Mouse (Mus musculus) spleen, postnatal 10 days (tissue): Measurements from ENCODE around the gene Dynlt1f.
"Not testable (repeated sequence)": the region's sequence is repeated elsewhere in the genome, so short reads cannot be mapped to it uniquely, and the experiment has no call there.

ENCODE experiments used
- DNase-seq, 2 experiments: peaks; one replicate each; pipeline ENCODE4 v3.0.0; 2021 to 2022; ENCODE audit warnings: low spot score in 2 of 2

The Dynlt1f gene

DNA sequence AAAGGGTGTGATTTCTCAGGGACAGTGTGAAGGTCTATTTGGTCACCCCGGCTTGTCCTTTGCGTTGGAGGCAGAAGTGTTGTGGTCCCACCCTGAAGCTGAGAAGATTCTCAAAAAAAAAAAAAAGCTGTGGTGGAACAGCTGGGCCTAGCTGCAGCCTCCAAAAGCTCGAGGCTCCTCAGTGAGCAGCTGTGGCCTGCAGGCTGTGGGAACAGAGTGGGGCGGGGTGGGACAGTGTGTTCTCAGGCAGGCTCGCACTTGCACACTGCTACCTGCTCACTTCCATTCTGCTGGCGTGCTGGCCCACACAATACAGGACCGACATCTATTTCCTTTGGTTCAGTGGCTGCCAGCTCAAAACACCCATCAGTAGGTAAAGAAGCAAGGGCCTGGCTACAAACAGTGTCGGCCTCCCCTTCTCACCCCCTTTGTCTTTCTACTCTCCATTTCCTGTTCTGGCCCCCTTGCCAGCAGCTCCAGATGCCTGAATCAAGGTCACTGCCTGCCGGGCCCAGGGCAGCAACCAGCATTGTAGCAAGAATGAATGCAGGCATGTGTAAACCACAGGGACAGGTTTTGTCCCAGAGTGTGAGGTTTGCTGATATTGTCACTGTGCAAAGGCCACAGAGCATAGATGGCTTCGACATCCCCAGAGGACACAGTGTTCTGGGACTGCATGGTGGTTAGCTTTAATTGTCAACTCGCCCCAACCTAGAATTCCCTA, 5.6 kb upstream of the Dynlt1f start:
- not testable (repeated sequence) for DNase-seq

DNA sequence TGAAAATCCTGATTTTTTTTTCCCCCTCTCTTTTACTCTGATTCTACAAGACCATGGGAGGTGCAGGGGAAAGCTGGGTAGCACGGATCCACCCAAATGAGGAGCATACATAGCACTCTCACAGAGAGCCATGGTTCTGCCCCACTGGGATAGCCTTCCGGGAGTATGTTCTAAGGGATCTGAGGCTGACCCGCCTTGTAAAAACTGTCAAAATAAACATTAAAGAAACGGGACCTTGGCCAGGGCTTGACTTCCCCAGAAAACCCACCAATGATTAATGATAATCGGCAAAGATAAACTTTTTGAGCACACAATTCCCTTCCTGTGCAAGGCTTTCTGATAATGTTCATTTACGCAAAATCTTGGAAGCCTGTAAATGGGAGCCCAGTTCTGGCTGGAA, 4.9 kb upstream of the Dynlt1f start:
- DNase-seq = not testable (repeated sequence)

DNA sequence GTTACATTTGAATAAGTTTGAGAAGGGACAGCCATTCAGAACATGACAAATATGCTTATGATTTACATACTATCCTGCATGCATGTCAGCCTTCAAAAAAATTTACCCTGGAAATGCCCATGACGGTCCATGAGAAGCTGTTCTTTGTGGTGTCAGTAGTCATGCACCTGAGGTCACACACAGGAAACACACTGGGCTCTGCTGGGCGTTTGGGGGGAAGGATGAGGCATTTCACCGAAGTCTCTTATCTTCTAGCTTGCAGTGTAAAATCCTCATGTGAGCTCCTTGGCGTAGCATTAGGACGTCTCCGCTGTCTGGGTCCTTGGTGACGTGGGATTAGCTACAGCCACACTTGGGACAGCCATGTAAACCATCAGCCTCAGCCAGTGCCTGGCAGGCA, 3.1 kb upstream of the Dynlt1f start, which contains the start of gene Sytl3:
Gene Sytl3, plus strand, starts transcription at position 293 of the 400 bp plus-strand sequence.
- DNase-seq = peak in 1 of 2 experiments; percentile 22

DNA sequence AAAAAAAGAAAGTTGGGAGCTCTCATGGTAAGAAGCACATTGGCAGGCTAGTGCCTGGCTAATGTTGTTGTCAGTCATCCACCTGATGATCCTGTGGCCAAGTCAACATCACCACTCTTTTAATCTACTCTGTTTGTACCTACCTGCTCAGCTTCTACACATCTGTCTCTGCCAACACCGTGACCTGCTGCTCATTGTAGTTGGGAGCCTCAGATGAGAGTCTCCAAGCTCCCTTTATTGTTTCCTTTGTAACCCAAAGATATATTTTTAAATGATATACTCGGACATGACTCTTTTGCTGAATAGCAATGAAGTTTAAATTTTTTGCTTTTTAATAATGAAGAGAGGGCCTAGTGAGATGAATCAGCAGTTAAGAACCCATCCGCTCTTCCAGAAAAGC, 771 bp upstream of the Dynlt1f start:
- not testable (repeated sequence) for DNase-seq

DNA sequence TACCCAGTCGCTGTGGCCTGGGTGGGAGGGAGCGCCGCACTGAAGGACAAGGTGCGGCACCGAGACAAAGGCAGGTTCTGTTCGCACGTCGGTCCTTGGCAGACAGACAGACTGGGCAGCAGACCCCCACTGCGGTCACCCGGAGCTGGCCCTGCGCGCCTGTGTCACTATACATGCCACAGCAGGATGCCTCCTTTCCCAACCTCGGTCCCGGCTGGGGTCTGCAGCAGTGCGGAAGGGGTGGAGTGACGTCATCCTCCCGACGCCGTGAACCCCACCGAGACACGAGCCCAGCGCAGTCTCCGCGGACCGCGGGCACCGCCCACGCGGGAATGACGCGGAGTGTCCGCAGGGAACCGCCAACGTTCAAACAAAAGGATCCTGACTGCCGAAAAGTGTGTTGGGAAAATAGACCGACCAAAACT, 601 bp downstream of the Dynlt1f start:
- peak; percentile 48 to 64 for DNase-seq

DNA sequence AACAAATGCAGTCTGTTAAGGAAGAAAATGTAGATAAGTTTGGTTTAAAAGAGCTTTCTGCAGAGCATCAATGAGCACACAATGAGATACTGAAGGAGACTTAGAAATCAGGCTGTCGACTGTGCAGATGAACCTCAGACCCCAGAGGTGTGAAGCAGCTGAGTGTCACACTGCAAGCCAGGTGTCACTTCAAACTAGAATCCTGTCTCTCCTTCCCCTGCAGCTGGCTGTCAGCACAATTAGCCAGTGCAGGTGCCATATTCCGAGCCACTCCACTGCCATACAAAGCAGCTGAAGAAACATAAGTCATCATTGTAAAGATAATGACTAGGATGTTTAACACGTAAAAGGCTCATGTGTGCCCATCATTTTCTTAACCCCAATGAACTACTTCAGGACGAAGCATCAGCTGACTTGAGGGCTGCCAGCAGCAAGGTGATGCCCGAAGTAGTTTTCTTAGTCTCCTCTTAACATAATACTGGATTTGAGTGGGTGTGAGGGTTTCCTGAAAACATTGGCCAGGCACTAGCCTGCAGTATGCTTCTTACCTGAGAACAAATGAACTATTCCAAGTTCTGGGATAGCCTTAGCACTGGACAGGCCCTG, 2.3 kb downstream of the Dynlt1f start:
- DNase-seq = not testable (repeated sequence)

DNA sequence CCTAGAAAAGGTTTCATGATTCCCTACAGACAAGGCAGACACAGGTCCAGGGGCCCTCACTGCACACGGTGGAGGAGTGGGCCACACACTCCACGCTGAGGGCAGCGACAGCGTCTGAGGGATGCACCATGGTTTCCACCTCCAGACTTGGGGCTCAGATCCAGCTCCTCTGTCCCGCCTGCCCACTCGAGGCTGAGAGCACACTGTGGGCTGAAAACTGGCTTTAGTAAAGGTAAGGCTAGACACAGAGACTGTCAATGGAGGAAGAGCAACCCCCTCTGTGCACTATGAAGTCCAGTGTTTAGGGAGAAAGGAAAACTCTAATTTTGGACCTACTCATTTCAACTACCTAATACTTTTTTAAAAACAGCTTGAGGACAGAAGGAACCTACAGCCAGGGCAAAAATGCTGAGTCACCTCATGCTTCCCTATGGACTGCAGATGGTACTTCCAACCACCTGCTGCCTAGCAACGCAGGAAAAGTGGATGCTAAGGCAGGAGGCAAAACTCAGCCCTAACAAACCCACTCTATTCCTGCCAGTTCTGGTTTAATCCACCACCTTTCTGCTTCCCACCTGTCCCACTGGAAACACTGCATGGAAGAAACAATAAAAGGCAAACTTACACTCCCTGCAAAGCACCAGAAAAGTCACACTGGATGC, 4.7 kb downstream of the Dynlt1f start:
- not testable (repeated sequence) for DNase-seq

DNA sequence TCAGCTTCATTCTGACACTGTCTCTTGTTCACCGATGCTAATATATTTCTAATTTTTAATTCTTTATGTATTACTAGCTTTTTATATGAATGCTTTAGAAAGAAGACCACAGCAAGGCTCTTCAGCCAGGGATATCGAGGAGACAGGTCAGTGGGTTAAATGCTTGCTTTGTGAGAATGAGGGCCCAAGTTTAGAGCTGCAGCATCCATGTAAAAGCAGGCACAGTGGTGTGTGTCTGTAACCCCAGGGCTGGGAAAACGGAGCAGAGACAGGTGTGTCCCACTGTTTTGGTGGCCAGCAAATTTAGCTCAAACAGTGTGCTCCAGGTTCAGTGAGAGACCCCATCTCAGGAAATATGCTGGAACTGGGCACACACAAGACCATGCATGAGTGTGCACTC, 8.2 kb downstream of the Dynlt1f start:
- DNase-seq = not testable (repeated sequence)

DNA sequence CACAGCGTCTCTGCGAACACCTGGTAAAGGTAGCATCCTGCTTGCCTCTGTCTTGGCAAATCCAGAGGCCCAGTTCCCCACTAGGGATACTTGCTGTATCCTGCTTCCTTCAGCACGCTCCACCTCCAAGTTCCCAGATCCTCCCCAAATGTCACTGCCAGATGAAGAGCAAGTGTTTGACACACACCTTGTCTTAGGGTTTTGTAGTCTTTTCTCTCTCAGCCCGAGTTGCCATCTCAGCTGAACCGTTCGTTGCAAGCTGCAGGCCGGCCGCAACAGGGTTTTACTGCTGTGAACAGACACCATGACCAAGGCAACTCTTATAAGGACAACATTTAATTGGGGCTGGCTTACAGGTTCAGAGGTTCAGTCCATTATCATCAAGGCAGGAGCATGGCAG, 8.9 kb downstream of the Dynlt1f start:
- DNase-seq = not testable (repeated sequence)

DNA sequence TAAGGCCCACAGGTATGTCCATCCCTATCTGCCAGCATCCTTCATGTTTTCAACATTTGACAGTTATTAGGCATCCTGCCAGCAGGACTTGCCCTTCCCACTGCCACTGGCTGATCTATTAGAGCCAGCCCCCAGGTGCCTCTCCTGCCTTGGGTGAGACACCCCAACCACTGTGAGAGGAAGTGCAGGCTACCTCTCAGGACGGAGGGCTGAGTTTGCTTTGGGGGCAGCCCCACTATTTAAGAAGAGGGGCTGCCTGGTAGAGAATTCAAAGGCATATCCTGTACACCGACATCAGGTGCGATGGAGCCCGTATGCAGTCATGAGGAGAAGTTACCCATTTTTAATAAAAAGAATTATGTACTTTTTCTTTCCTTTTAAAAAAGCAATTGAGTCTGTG, 10.0 kb downstream of the Dynlt1f start:
- not testable (repeated sequence) for DNase-seq

DNA sequence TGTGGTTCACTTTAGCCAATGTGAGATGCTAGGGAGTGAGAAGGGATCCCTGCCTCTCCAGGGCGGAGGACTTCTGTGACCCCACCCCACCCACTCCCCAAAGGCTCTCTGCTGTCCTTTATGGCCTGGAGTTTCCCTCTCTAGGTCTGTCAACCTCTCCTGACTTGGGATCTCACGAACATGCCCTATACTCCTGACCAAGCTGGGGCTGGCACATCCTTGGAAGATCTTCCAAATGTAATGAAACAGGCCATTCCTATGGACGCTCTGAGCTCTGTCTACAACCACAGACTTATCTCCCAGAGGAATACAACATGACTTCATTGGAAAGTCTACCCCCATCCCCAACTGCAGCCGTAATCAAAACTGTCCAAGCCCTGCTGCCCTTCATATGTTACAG, 11.0 kb downstream of the Dynlt1f start:
- not testable (repeated sequence) for DNase-seq

DNA sequence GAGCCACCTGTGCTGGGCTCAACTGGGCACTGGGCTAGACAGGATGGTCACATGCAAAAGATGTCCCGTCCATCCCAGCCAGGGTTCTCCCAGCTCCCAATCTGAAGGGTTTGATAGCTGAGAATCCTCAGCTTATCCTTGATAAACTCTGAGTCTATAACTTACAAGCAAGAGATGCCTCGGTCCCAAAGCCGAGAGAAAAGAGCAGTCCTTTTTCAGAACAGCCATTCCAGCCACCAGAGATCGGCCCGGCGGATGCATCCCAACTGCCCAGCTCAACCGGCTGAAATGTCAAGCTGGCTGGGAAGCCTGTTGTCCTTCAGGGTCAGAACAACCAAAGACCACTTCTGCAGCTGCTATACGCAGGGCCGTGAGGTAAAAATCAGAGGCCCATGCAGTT, 11.5 kb downstream of the Dynlt1f start:
- DNase-seq = not testable (repeated sequence)

DNA sequence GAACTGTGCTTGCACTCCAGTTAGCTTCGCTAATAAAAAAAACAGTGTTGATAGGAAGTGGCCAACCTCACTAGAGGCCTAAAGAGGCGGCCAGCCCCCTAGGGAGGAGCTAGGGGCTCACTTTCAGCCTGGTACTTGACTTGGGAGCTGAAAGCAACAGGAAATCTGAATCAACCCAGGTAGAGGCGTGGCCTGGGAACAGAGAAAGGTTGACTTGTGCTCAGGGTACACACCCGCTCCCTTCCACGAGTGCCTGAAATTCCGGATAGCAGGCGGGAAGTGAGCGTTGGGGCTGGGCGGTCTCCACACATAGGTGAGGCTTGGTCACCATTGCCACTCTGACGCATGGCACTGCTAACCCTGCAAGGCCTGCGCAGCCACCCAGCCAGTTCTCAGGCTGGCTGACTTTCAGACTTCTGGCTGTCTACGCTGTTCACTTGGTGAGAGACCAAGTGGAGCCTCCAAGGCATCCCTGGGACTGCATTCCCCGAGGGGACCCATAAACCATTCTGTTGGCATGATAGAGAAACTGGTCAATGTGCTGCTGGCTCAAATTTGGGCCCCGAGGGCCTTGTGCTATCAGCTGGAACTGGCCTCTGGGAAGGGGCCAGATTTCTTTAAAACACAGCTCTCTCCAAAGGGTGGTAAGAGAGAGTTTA, 14.8 kb downstream of the Dynlt1f start:
- not testable (repeated sequence) for DNase-seq

DNA sequence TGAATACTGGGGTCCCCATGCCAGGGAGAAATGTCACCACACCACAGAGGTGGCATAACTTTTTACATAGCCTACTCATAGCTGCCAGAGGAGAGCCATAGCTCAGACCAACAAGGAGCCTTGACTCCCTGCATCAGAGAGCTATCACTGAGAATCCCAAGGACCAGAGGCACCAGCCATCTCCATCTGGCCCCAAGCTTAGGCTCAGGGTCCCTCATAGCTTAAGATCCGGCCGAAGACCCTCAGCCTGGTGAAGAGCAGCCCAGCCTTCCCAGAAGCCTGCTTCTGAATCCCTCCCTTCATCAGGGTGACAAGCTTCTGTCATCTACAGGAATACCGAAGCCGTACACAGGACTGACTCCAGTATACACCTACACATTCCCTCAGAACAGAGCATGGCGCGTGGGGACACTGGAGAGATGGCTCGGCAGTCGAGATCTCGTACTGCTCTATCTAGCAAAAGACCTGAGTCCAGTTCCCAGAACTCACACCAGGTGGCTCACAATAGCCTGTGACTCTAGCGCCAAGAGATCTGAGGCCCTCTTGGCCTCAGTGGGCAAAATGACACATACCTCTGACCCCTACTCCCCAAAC, 15.6 kb downstream of the Dynlt1f start:
- not testable (repeated sequence) for DNase-seq

DNA sequence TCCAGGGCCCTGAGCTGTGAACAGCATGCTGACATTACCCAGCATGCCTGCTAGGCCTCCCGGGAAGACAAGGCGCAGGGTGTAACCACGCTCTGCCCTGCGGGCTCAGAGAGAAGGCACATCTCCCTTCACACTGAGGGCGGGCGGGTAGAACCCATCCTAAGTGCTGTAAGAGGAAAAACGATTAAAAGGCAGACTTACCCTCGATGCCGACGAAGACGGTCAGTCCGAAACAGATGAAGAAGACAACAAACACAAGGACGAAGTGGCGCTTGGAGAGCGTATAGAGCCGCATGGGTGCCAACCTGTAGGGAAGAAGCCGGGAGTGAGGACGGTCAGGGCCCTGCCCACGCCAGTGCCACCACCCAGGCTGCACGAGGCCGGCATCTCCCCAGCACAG, 16.2 kb downstream of the Dynlt1f start:
- not testable (repeated sequence) for DNase-seq

DNA sequence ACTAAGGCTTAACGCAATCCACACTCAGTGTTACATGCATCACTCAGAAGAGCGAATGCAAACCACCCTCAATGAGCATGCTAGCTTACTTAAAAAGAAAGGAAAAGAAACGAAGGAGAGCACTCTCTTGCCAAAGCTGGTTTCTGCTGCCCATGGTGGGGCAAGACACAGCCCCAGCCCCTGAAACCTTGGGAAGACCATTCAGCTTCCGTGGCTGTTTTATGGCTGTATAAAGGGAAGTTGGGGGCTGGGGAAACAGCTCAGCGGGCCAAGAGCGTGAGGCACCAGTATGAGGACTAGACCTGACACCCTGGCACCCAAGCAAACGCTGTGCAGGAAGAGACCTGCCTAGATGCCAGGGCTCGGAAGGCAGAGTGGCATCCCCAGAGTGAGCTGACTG, 17.3 kb downstream of the Dynlt1f start:
- DNase-seq = not testable (repeated sequence)

DNA sequence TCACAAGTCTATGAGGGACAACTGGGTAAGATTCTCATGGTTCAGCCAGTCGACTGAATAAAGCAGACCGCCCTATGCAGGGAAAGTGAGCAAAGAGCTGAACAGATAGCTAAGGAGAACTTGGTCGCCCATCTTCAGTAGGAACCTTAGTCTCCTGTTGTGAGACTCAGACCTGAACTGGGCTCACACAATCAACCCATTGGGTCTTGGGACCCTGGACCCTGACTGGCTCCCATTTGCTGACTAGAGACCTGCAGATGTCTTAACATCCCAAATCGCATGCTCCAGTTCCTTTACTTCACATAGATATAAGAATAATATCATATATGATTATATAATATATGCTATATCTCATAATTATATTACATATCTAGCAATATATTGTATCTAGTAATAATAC, 18.3 kb downstream of the Dynlt1f start:
- not testable (repeated sequence) for DNase-seq

DNA sequence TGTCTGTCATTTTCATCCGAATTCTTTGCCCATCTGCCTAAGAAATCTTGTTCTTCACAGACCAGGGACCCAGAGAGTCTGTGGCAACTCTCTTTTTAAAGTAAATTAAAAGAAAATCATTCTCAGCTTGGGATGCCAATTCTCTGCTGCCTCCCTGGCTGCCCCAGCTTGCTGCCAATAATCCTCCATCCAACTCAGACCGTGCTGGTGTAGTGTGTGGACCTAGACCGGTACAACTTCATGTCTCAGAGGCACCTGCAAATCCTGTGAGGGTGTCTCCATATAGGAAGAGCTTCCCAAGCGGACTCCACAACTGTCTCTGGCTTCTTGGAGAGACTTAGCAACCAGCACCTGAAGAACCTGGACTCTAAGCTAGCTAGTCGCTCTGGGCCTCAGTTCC, 18.8 kb downstream of the Dynlt1f start:
- DNase-seq = no peak

DNA sequence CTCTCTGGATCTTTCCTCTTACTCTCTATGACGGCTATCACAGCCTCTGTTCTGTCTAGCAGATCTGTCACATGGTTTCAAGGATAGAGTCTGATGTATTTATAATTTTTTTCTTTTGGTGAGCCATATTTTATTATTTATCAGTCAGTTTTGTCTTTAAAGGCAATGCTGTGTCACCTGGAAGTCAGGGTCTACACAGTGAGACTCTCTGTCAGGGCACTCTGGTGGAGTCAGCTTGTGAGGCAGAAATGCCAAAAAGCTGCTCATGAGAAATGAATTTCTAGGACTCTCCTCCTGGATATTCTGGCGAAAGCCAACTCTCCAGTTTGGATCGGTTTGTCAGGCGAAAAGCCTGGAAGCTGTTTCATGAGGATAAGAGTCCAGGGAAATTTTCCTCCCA, 19.9 kb downstream of the Dynlt1f start:
- DNase-seq = not testable (repeated sequence)

DNA sequence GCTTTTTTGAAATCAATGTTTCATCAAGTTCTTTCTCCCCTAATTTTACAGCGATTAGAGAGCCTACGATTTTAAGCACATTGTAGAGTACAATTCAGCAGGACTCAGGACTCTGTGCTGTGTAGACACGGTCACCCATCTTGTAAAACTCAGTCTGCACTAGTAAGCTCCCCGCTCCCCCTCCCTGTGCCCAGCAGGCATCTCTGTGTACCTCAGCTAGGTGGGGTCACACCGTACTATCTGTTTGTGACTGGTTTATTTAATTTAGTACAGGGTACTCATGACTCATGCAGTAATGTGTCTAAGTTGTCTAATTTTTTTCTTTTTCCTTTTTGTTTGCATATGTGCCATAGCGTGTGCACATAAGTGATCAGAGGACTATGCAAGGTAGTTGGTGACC, 22.9 kb downstream of the Dynlt1f start:
- not testable (repeated sequence) for DNase-seq

DNA sequence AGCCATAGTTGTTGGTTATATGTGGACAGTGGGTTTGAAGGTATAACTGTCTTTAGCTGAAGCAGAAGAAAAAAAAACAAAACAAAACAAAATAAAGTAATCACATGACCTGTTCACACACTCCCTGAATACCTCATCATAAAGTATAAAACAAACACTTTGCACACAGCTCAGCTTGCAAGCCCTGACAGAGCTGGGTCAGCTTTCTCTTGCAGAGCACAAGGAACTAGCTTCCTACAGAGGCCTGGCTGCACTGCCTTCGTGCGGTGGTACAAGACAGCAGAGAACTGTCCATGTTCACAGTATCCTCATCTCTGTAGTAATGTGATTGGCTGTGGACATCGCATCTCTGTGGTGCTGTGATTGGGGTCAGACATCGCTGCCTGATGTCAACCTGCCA, 25.3 kb downstream of the Dynlt1f start:
- not testable (repeated sequence) for DNase-seq
